Mouse (Mus musculus): Measurements from ENCODE around the gene Ms4a18. TPM values are rescaled to one million over a fixed set of nuclear protein-coding genes. Genes with fewer than 3 reads are reported as not detected.

Gene Ms4a18
- polyA plus RNA-seq, 1 experiment from 2014 or later, result not detected

GRCm38 (mm10) chr19:10990751-10991150 lies 27.1 kb downstream of the Ms4a18 start:
- Histone ChIP-seq H3K36me3 (replicated peaks; ENCODE audit: control insufficient read depth, insufficient read depth) (no peaks in the 10 kb centered on the region), H3K4me3 (replicated peaks; ENCODE audit: low read length) (no peak overlapping the region), H3K27ac (no peak overlapping the region), H3K4me1 (replicated peaks; ENCODE audit: control insufficient read depth, insufficient read depth, low read length) (no peaks in the 10 kb centered on the region), H3K4me2 (replicated peaks) (no peak overlapping the region), H3K27me3 (ENCODE audit: control insufficient read depth, insufficient read depth, low read length) (no peaks in the 10 kb centered on the region), H3K9ac (no peak overlapping the region), H3K9me3 (ENCODE audit: control insufficient read depth, low read length) (no peaks in the 10 kb centered on the region)
- 78% methylated on average over 1 of the region's 1 CpGs for WGBS
- no peak for DNase-seq (ENCODE audit: low spot score)
- ATAC-seq (ENCODE audit: low FRiP score), result no peak

GRCm38 (mm10) chr19:10988563-10988962 lies 29.3 kb downstream of the Ms4a18 start:
- Histone ChIP-seq H3K9ac (no peak overlapping the region), H3K27ac (no peak overlapping the region), H3K4me2 (replicated peaks) (no peak overlapping the region), H3K4me1 (replicated peaks; ENCODE audit: control insufficient read depth, insufficient read depth, low read length) (no peaks in the 10 kb centered on the region), H3K4me3 (replicated peaks; ENCODE audit: low read length) (no peak overlapping the region), H3K9me3 (ENCODE audit: control insufficient read depth, low read length) (no peaks in the 10 kb centered on the region), H3K27me3 (ENCODE audit: control insufficient read depth, insufficient read depth, low read length) (no peaks in the 10 kb centered on the region), H3K36me3 (replicated peaks; ENCODE audit: control insufficient read depth, insufficient read depth) (no peaks in the 10 kb centered on the region)
- DNase-seq (ENCODE audit: low spot score) (no peak), ATAC-seq (ENCODE audit: low FRiP score) (no peak)
- WGBS, result 94% methylated on average over 1 of the region's 1 CpGs

GRCm38 (mm10) chr19:10985889-10986288 lies 31.9 kb downstream of the Ms4a18 start:
- no peak overlapping the region for H3K27ac ChIP-seq
- H3K27me3 ChIP-seq (ENCODE audit: control insufficient read depth, insufficient read depth, low read length), result no peaks in the 10 kb centered on the region
- 86% methylated on average over 4 of the region's 4 CpGs for WGBS
- no peak overlapping the region for H3K9ac ChIP-seq
- no peak for ATAC-seq (ENCODE audit: low FRiP score)
- no peak overlapping the region for H3K4me3 ChIP-seq (replicated peaks; ENCODE audit: low read length)
- H3K4me1 ChIP-seq (replicated peaks; ENCODE audit: control insufficient read depth, insufficient read depth, low read length), result no peaks in the 10 kb centered on the region
- DNase-seq (ENCODE audit: low spot score), result no peak
- H3K36me3 ChIP-seq (replicated peaks; ENCODE audit: control insufficient read depth, insufficient read depth), result no peaks in the 10 kb centered on the region
- no peaks in the 10 kb centered on the region for H3K9me3 ChIP-seq (ENCODE audit: control insufficient read depth, low read length)
- H3K4me2 ChIP-seq (replicated peaks), result no peak overlapping the region

- Histone ChIP-seq H3K4me3 (replicated peaks; ENCODE audit: low read length) (no peak overlapping the region), H3K4me1 (replicated peaks; ENCODE audit: control insufficient read depth, insufficient read depth, low read length) (no peaks in the 10 kb centered on the region), H3K9ac (no peak overlapping the region), H3K27ac (no peak overlapping the region), H3K9me3 (ENCODE audit: control insufficient read depth, low read length) (no peaks in the 10 kb centered on the region), H3K27me3 (ENCODE audit: control insufficient read depth, insufficient read depth, low read length) (no peaks in the 10 kb centered on the region), H3K4me2 (replicated peaks) (no peak overlapping the region), H3K36me3 (replicated peaks; ENCODE audit: control insufficient read depth, insufficient read depth) (no peaks in the 10 kb centered on the region)
- no peak for DNase-seq (ENCODE audit: low spot score)
- ATAC-seq (ENCODE audit: low FRiP score), result no peak
- 80% methylated on average over 13 of the region's 13 CpGs for WGBS
Measured at GRCm38 (mm10) chr19:10984551-10984950, 33.3 kb downstream of the Ms4a18 start.

GRCm38 (mm10) chr19:10983146-10983545 lies 34.7 kb downstream of the Ms4a18 start:
- Histone ChIP-seq H3K27me3 (ENCODE audit: control insufficient read depth, insufficient read depth, low read length) (no peaks in the 10 kb centered on the region), H3K9ac (no peak overlapping the region), H3K4me2 (replicated peaks) (peak overlapping the region; percentile 17; the same call in 1 of the 2 replicates), H3K27ac (no peak overlapping the region), H3K9me3 (ENCODE audit: control insufficient read depth, low read length) (no peaks in the 10 kb centered on the region), H3K4me3 (replicated peaks; ENCODE audit: low read length) (no peak overlapping the region), H3K36me3 (replicated peaks; ENCODE audit: control insufficient read depth, insufficient read depth) (no peaks in the 10 kb centered on the region), H3K4me1 (replicated peaks; ENCODE audit: control insufficient read depth, insufficient read depth, low read length) (no peaks in the 10 kb centered on the region)
- DNase-seq (ENCODE audit: low spot score), result no peak
- 26% methylated on average over 14 of the region's 14 CpGs for WGBS
- ATAC-seq (ENCODE audit: low FRiP score), result no peak

GRCm38 (mm10) chr19:10980210-10980609 lies 37.6 kb downstream of the Ms4a18 start:
- Histone ChIP-seq H3K4me2 (replicated peaks) (no peak overlapping the region), H3K27me3 (ENCODE audit: control insufficient read depth, insufficient read depth, low read length) (no peaks in the 10 kb centered on the region), H3K4me3 (replicated peaks; ENCODE audit: low read length) (no peak overlapping the region), H3K27ac (no peak overlapping the region), H3K9me3 (ENCODE audit: control insufficient read depth, low read length) (no peaks in the 10 kb centered on the region), H3K4me1 (replicated peaks; ENCODE audit: control insufficient read depth, insufficient read depth, low read length) (no peaks in the 10 kb centered on the region), H3K9ac (no peak overlapping the region), H3K36me3 (replicated peaks; ENCODE audit: control insufficient read depth, insufficient read depth) (no peaks in the 10 kb centered on the region)
- DNase-seq (ENCODE audit: low spot score) (no peak), ATAC-seq (ENCODE audit: low FRiP score) (no peak)
- 90% methylated on average over 5 of the region's 5 CpGs for WGBS

GRCm38 (mm10) chr19:10979184-10980168 lies 38.4 kb downstream of the Ms4a18 start:
- Histone ChIP-seq H3K4me2 (replicated peaks) (peak overlapping the region; percentile 27; the same call in 1 of the 2 replicates), H3K36me3 (replicated peaks; ENCODE audit: control insufficient read depth, insufficient read depth) (no peaks in the 10 kb centered on the region), H3K9me3 (ENCODE audit: control insufficient read depth, low read length) (no peaks in the 10 kb centered on the region), H3K9ac (no peak overlapping the region), H3K27ac (no peak overlapping the region), H3K4me3 (replicated peaks; ENCODE audit: low read length) (no peak overlapping the region), H3K4me1 (replicated peaks; ENCODE audit: control insufficient read depth, insufficient read depth, low read length) (no peaks in the 10 kb centered on the region), H3K27me3 (ENCODE audit: control insufficient read depth, insufficient read depth, low read length) (no peaks in the 10 kb centered on the region)
- peak; percentile 69 for DNase-seq (ENCODE audit: low spot score)
- 13% methylated on average over 18 of the region's 18 CpGs for WGBS
- ATAC-seq (ENCODE audit: low FRiP score), result peak; percentile 22; the same call in 1 of the 2 replicates

- Histone ChIP-seq H3K9me3 (ENCODE audit: control insufficient read depth, low read length) (no peaks in the 10 kb centered on the region), H3K4me2 (replicated peaks) (no peak overlapping the region), H3K27ac (no peak overlapping the region), H3K27me3 (ENCODE audit: control insufficient read depth, insufficient read depth, low read length) (no peaks in the 10 kb centered on the region), H3K36me3 (replicated peaks; ENCODE audit: control insufficient read depth, insufficient read depth) (no peaks in the 10 kb centered on the region), H3K4me1 (replicated peaks; ENCODE audit: control insufficient read depth, insufficient read depth, low read length) (no peaks in the 10 kb centered on the region), H3K4me3 (replicated peaks; ENCODE audit: low read length) (no peak overlapping the region), H3K9ac (no peak overlapping the region)
- DNase-seq (ENCODE audit: low spot score) (no peak), ATAC-seq (ENCODE audit: low FRiP score) (no peak)
- WGBS, result 60% methylated on average over 4 of the region's 4 CpGs
Measured at GRCm38 (mm10) chr19:10976318-10976717, 41.5 kb downstream of the Ms4a18 start.

- ATAC-seq (ENCODE audit: low FRiP score) (no peak), DNase-seq (ENCODE audit: low spot score) (no peak)
- Histone ChIP-seq H3K4me1 (replicated peaks; ENCODE audit: control insufficient read depth, insufficient read depth, low read length) (no peaks in the 10 kb centered on the region), H3K9me3 (ENCODE audit: control insufficient read depth, low read length) (no peaks in the 10 kb centered on the region), H3K4me3 (replicated peaks; ENCODE audit: low read length) (no peak overlapping the region), H3K27ac (no peak overlapping the region), H3K36me3 (replicated peaks; ENCODE audit: control insufficient read depth, insufficient read depth) (no peaks in the 10 kb centered on the region), H3K27me3 (ENCODE audit: control insufficient read depth, insufficient read depth, low read length) (no peaks in the 10 kb centered on the region), H3K9ac (no peak overlapping the region), H3K4me2 (replicated peaks) (no peak overlapping the region)
- 80% methylated on average over 2 of the region's 2 CpGs for WGBS
Measured at GRCm38 (mm10) chr19:10975187-10975586, 42.6 kb downstream of the Ms4a18 start.
